Mouse (Mus musculus): ENCODE results near the gene Rcc1. TPM values are rescaled to one million over a fixed set of nuclear protein-coding genes. Genes with fewer than 3 reads are reported as not detected.
A peak's percentile ranks its signal among the peaks of the same experiment; 100 is the strongest.

The Rcc1 gene
- polyA plus RNA-seq, 1 experiment: 11.5 TPM

DNA sequence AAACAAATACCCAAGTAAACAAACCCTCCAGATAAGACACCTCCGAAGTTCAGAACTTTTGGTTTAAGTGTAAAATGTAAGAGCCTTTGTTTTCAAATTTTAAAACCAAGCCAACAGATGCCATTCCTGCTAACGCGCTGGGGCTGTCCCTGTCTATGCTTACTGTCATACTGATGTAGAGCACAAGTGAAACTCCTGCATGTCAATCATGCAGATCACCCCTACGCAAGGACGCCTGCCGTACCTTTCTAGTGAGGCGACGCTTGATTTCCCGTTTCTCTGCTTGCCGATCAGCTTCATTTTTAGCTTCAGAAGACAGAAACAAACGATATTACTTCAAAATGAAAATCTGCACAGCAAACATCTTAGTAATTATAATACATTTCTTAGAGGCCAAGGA lies 10.1 kb upstream of the Rcc1 start:
- peaks cover 17% of the 10 kb centered on the region for H3K36me3 ChIP-seq (ENCODE audit: control insufficient read depth, insufficient read depth, low read length)
- WGBS: 77% methylated on average over 11 of the region's 11 CpGs
- no peaks in the 10 kb centered on the region for H3K27me3 ChIP-seq (ENCODE audit: control insufficient read depth, insufficient read depth, low read length)

DNA sequence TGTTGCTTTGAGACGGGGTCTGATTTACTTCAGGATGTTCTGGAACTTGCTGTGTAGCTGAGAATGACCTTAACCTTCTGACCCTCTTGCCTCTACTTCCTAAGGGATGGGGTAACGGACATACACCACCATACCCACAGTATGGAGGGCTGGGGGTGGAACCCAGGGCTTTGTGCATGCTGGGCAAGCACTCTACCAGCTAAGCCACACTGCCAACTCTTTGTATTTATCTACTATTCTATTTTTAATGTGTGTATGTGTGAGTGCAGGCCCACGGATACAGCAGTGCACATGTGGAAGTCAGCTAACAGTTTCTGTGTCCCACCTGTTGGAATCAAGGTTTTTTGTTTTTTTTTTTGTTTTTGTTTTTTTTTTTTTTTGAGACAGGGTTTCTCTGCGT lies 6.1 kb upstream of the Rcc1 start:
- H3K27me3 ChIP-seq (ENCODE audit: control insufficient read depth, insufficient read depth, low read length): no peaks in the 10 kb centered on the region
- TF ChIP-seq CTCF (IDR thresholded peaks at IDR 0.05; ENCODE audit: extremely low read depth, insufficient read depth, insufficient read length, insufficient replicate concordance) (no peak), POLR2A (IDR thresholded peaks at IDR 0.05; ENCODE audit: low read depth, low read length) (no peak)
- H3K4me3 ChIP-seq (ENCODE audit: extremely low read depth, insufficient read depth, insufficient read length): no peak overlapping the region
- H3K27ac ChIP-seq (ENCODE audit: insufficient read depth, low read length): no peak overlapping the region
- peaks cover 15% of the 10 kb centered on the region for H3K36me3 ChIP-seq (ENCODE audit: control insufficient read depth, insufficient read depth, low read length)
- 0 out of 2 replicates have a peak, but pooled peaks cover 2% of the 10 kb centered on the region for H3K4me1 ChIP-seq (ENCODE audit: control insufficient read depth, insufficient read depth, insufficient read length)
- 93% methylated on average over 4 of the region's 4 CpGs for WGBS
- DNase-seq (ENCODE audit: low read depth in 1 of 2, low spot score in 2 of 2): no peak

More for the DNA sequence above, 10.1 kb upstream of the Rcc1 start:
- Histone ChIP-seq H3K27ac (ENCODE audit: insufficient read depth, low read length) (no peak overlapping the region), H3K4me1 (ENCODE audit: control insufficient read depth, insufficient read depth, insufficient read length) (no peaks in the 10 kb centered on the region), H3K4me3 (ENCODE audit: extremely low read depth, insufficient read depth, insufficient read length) (no peak overlapping the region)
- TF ChIP-seq POLR2A (IDR thresholded peaks at IDR 0.05; ENCODE audit: low read depth, low read length) (no peak), CTCF (IDR thresholded peaks at IDR 0.05; ENCODE audit: extremely low read depth, insufficient read depth, insufficient read length, insufficient replicate concordance) (no peak)
- no peak for DNase-seq (ENCODE audit: low read depth in 1 of 2, low spot score in 2 of 2)

DNA sequence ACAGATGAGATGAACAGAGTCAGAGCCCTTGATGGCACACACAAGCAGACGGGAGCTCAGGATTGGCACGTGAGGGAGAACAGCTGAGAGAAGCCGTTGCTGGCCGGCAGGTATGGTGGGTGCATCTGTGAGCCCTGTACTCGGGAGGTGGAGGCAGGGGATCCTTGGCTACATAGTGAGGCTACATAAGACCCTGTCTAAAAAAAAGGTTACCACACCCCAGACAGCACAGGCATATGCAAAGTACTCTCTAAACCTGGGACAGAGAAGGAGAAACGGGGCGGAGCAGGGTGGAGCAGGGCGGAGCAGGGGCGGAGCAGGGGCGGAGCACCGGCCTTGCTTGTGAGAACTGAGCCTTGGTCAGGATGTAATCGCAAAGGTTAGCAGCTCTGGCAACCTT lies 2.8 kb upstream of the Rcc1 start:
- H3K27ac ChIP-seq (ENCODE audit: insufficient read depth, low read length): no peak overlapping the region
- peaks cover 13% of the 10 kb centered on the region for H3K36me3 ChIP-seq (ENCODE audit: control insufficient read depth, insufficient read depth, low read length)
- H3K27me3 ChIP-seq (ENCODE audit: control insufficient read depth, insufficient read depth, low read length): no peaks in the 10 kb centered on the region
- WGBS: 72% methylated on average over 12 of the region's 12 CpGs
- DNase-seq (ENCODE audit: low read depth in 1 of 2, low spot score in 2 of 2): peak in 1 of 2 experiments; percentile 50
- H3K4me3 ChIP-seq (ENCODE audit: extremely low read depth, insufficient read depth, insufficient read length): no peak overlapping the region
- TF ChIP-seq CTCF (IDR thresholded peaks at IDR 0.05; ENCODE audit: extremely low read depth, insufficient read depth, insufficient read length, insufficient replicate concordance) (no peak), POLR2A (IDR thresholded peaks at IDR 0.05; ENCODE audit: low read depth, low read length) (no peak)
- 0 out of 2 replicates have a peak, but pooled peaks cover 2% of the 10 kb centered on the region for H3K4me1 ChIP-seq (ENCODE audit: control insufficient read depth, insufficient read depth, insufficient read length)

DNA sequence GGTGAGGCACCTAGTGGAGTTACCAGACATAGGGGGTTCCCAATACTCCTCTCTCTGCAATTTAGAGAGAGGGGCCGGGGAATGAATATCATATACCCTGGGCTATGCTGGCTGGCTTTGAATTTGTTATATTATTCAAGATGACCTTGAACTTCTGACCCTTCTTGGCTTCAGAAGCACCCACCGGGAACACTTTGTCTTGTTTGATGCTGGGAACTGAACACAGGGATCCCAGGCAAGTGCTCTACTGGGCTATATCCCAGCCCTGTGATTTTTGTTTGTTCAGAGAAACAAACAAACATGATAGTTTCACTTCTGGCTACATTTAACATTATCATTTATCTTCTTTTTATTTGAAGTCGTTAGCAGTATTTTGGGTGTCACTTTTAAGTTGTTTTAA lies 2.0 kb upstream of the Rcc1 start:
- H3K4me1 ChIP-seq (ENCODE audit: control insufficient read depth, insufficient read depth, insufficient read length): 0 out of 2 replicates have a peak, but pooled peaks cover 2% of the 10 kb centered on the region
- 93% methylated on average over 3 of the region's 3 CpGs for WGBS
- no peak overlapping the region for H3K4me3 ChIP-seq (ENCODE audit: extremely low read depth, insufficient read depth, insufficient read length)
- no peaks in the 10 kb centered on the region for H3K27me3 ChIP-seq (ENCODE audit: control insufficient read depth, insufficient read depth, low read length)
- no peak for DNase-seq (ENCODE audit: low read depth in 1 of 2, low spot score in 2 of 2)
- no peak for TF ChIP-seq POLR2A (IDR thresholded peaks at IDR 0.05; ENCODE audit: low read depth, low read length)
- TF ChIP-seq CTCF (IDR thresholded peaks at IDR 0.05; ENCODE audit: extremely low read depth, insufficient read depth, insufficient read length, insufficient replicate concordance): no peak
- no peak overlapping the region for H3K27ac ChIP-seq (ENCODE audit: insufficient read depth, low read length)
- H3K36me3 ChIP-seq (ENCODE audit: control insufficient read depth, insufficient read depth, low read length): peaks cover 13% of the 10 kb centered on the region

DNA sequence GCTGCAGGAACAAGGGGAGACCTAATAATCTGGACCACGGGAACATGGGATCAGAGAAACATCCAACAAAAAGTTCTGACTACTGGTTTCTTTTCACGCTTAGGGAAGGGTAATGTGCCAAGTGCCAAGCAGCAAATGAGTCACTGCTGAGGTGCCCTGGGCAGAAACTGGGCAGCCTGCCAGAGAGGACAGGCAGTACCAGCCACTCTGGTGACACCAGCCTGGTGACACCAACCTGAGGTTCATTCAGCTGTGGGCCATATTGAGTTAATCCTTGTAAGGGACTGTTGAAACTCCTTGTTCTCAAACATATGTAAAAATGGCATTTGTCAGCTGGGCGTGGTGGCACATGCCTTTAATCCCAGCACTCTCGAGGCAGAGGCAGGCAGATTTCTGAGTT lies 1.2 kb upstream of the Rcc1 start:
- no peak for DNase-seq (ENCODE audit: low read depth in 1 of 2, low spot score in 2 of 2)
- peaks cover 11% of the 10 kb centered on the region for H3K36me3 ChIP-seq (ENCODE audit: control insufficient read depth, insufficient read depth, low read length)
- 0 out of 2 replicates have a peak, but pooled peaks cover 2% of the 10 kb centered on the region for H3K4me1 ChIP-seq (ENCODE audit: control insufficient read depth, insufficient read depth, insufficient read length)
- TF ChIP-seq CTCF (IDR thresholded peaks at IDR 0.05; ENCODE audit: extremely low read depth, insufficient read depth, insufficient read length, insufficient replicate concordance) (no peak), POLR2A (IDR thresholded peaks at IDR 0.05; ENCODE audit: low read depth, low read length) (no peak)
- 75% methylated on average over 4 of the region's 4 CpGs for WGBS
- H3K27me3 ChIP-seq (ENCODE audit: control insufficient read depth, insufficient read depth, low read length): no peaks in the 10 kb centered on the region
- no peak overlapping the region for H3K4me3 ChIP-seq (ENCODE audit: extremely low read depth, insufficient read depth, insufficient read length)
- H3K27ac ChIP-seq (ENCODE audit: insufficient read depth, low read length): no peak overlapping the region

DNA sequence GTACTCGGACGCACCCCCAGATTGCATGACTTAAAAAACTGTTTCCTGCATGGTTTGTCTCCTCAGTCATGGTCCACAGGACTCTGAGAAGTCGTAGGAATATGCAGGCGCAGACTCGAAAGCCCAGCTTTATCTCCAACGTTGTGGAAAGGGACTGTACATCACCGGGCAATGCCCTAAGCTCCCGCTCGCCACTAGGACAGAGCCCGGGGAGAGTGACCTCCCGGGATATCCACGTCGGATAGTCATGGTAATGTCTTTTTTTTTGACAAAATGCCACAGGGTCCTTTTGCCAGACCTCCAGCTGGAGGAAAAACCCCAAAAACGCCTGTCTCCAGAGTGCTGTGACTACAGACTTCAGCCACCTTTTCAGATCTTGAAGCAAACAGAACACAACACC lies 666 bp downstream of the Rcc1 start:
- H3K27ac ChIP-seq (ENCODE audit: insufficient read depth, low read length): 0 out of 2 replicates have a peak overlapping the region, but pooled peaks have one; percentile 14
- under 1% methylated on average over 14 of the region's 14 CpGs for WGBS
- no peak for DNase-seq (ENCODE audit: low read depth in 1 of 2, low spot score in 2 of 2)
- H3K36me3 ChIP-seq (ENCODE audit: control insufficient read depth, insufficient read depth, low read length): peaks cover 3% of the 10 kb centered on the region
- 0 out of 2 replicates have a peak, but pooled peaks cover 2% of the 10 kb centered on the region for H3K4me1 ChIP-seq (ENCODE audit: control insufficient read depth, insufficient read depth, insufficient read length)
- H3K27me3 ChIP-seq (ENCODE audit: control insufficient read depth, insufficient read depth, low read length): no peaks in the 10 kb centered on the region
- H3K4me3 ChIP-seq (ENCODE audit: extremely low read depth, insufficient read depth, insufficient read length): peak overlapping the region; percentile 91
- TF ChIP-seq POLR2A (IDR thresholded peaks at IDR 0.05; ENCODE audit: low read depth, low read length) (no peak), CTCF (IDR thresholded peaks at IDR 0.05; ENCODE audit: extremely low read depth, insufficient read depth, insufficient read length, insufficient replicate concordance) (no peak)

DNA sequence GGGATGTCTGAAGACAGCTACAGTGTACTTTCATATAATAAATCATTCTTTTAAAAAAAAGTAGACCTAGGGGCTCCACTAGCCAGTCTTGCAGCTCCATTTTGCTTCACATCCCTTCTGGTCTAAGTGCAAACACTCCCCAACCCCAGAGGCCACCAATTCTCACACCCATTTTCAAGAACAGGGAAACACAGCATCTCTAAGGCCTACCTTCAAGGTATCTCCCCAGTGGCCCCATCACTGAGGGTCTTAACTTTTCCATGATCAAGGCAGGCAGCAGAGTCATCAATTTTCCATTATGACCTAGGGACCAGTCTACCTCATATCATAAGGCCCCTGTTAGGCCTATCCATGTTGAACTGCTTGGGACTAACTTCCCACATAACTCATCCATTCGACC lies 2.0 kb downstream of the Rcc1 start:
- TF ChIP-seq POLR2A (IDR thresholded peaks at IDR 0.05; ENCODE audit: low read depth, low read length): no peak
- TF ChIP-seq CTCF (IDR thresholded peaks at IDR 0.05; ENCODE audit: extremely low read depth, insufficient read depth, insufficient read length, insufficient replicate concordance): no peak
- H3K27me3 ChIP-seq (ENCODE audit: control insufficient read depth, insufficient read depth, low read length): no peaks in the 10 kb centered on the region
- no peaks in the 10 kb centered on the region for H3K36me3 ChIP-seq (ENCODE audit: control insufficient read depth, insufficient read depth, low read length)
- 43% methylated on average over 1 of the region's 1 CpGs for WGBS
- DNase-seq (ENCODE audit: low read depth in 1 of 2, low spot score in 2 of 2): no peak
- H3K27ac ChIP-seq (ENCODE audit: insufficient read depth, low read length): no peak overlapping the region
- H3K4me1 ChIP-seq (ENCODE audit: control insufficient read depth, insufficient read depth, insufficient read length): 0 out of 2 replicates have a peak, but pooled peaks cover 2% of the 10 kb centered on the region
- H3K4me3 ChIP-seq (ENCODE audit: extremely low read depth, insufficient read depth, insufficient read length): no peak overlapping the region

All from spleen, adult 2 months (tissue).